Mouse (Mus musculus) stomach, embryonic 16.5 days (tissue): ENCODE data around the gene Sap30bp. TPM values are rescaled to one million over a fixed set of nuclear protein-coding genes. Genes with fewer than 3 reads are reported as not detected.

Experiments
- ATAC-seq: fragments of 200-750 bp; cut with Nextera tagmentation; 2 replicates; pipeline ENCODE4 v1.8.0; 2017; ENCODE audit warnings: moderate number of reproducible peaks, moderate TSS enrichment; ENCODE audit not compliant: insufficient read depth, low FRiP score
- H3K27ac ChIP-seq: fragments of 300-500 bp; sonication (generic); 2 replicates; pipeline ENCODE4 v1.5.1; 2014; ENCODE audit warnings: low read length
- H3K27me3 ChIP-seq: fragments of 300-500 bp; sonication (generic); 2 replicates; pipeline ENCODE4 v1.6.1; 2014; ENCODE audit warnings: low read length, control low read depth, mixed read lengths; ENCODE audit not compliant: control insufficient read depth, insufficient read depth
- H3K36me3 ChIP-seq: fragments of 300-500 bp; sonication (generic); 2 replicates; pipeline ENCODE4 v1.6.1; 2014; ENCODE audit warnings: low read length; ENCODE audit not compliant: control insufficient read depth, insufficient read depth
- H3K4me1 ChIP-seq: fragments of 300-500 bp; sonication (generic); 2 replicates; pipeline ENCODE4 v1.6.1; 2014; ENCODE audit warnings: low read length, control low read depth, mixed read lengths; ENCODE audit not compliant: control insufficient read depth, insufficient read depth
- H3K4me2 ChIP-seq: fragments of 300-500 bp; sonication (generic); 2 replicates; pipeline ENCODE4 v1.6.1; 2014; ENCODE audit warnings: low read depth, low read length, mixed read lengths
- H3K4me3 ChIP-seq: fragments of 300-500 bp; sonication (generic); replicated peaks from 2 replicates; pipeline ENCODE4 v1.5.1; 2014; ENCODE audit warnings: mild to moderate bottlenecking, low read length
- H3K9ac ChIP-seq: fragments of 300-500 bp; sonication (generic); 2 replicates; pipeline ENCODE4 v1.6.1; 2014; ENCODE audit warnings: low read length
- H3K9me3 ChIP-seq: fragments of 300-500 bp; sonication (generic); replicated peaks from 2 replicates; pipeline ENCODE4 v1.6.1; 2016; ENCODE audit warnings: low read length, control low read depth; ENCODE audit not compliant: control insufficient read depth
- WGBS: fragments of 180-500 bp; shearing (Covaris S2); extraction: QIAGEN DNeasy Blood & Tissue Kit; methylation state at CpG from one replicate; pipeline ENCODE4 v1.1.7; 2014; 5-methylcytosine and 5-hydroxymethylcytosine counted together
- polyA plus RNA-seq: library from polyadenylated mRNA; unstranded; fragments of >200 nt; fragmentation: Nextera tagmentation; extraction: Ambion mirVana; gene quantifications from 2 replicates; pipeline ENCODE4 v1.2.1, GENCODE M21; 2015

The Sap30bp gene
- polyA plus RNA-seq, 1 experiment from 2014 or later: 32.0 TPM

GRCm38 (mm10) chr11:115982472-115982871 lies 49.4 kb downstream of the Sap30bp start:
- Histone ChIP-seq H3K4me2 (no peak overlapping the region), H3K36me3 (no peaks in the 10 kb centered on the region), H3K9me3 (no peaks in the 10 kb centered on the region), H3K4me3 (no peak overlapping the region), H3K4me1 (no peaks in the 10 kb centered on the region), H3K27ac (no peak overlapping the region), H3K9ac (no peak overlapping the region), H3K27me3 (no peaks in the 10 kb centered on the region)
- ATAC-seq: no peak
- 84% methylated on average over 15 of the region's 15 CpGs for WGBS

GRCm38 (mm10) chr11:115983291-115983690 lies 50.2 kb downstream of the Sap30bp start:
- Histone ChIP-seq H3K9me3 (no peaks in the 10 kb centered on the region), H3K4me2 (no peak overlapping the region), H3K36me3 (no peaks in the 10 kb centered on the region), H3K4me1 (no peaks in the 10 kb centered on the region), H3K9ac (no peak overlapping the region), H3K27ac (no peak overlapping the region), H3K4me3 (no peak overlapping the region), H3K27me3 (no peaks in the 10 kb centered on the region)
- no peak for ATAC-seq
- 77% methylated on average over 8 of the region's 8 CpGs for WGBS

- H3K4me2 ChIP-seq: no peak overlapping the region
- no peaks in the 10 kb centered on the region for H3K27me3 ChIP-seq
- WGBS: 38% methylated on average over 15 of the region's 15 CpGs
- no peak overlapping the region for H3K27ac ChIP-seq
- no peaks in the 10 kb centered on the region for H3K9me3 ChIP-seq
- peak overlapping the region; percentile 22; the same call in 1 of the 2 replicates for H3K4me3 ChIP-seq
- no peak for ATAC-seq
- no peak overlapping the region; the same call in 1 of the 2 replicates for H3K9ac ChIP-seq
- no peaks in the 10 kb centered on the region for H3K36me3 ChIP-seq
- no peaks in the 10 kb centered on the region for H3K4me1 ChIP-seq
These were observed 56.6 kb downstream of the Sap30bp start for GRCm38 (mm10) chr11:115989686-115990085.

- Histone ChIP-seq H3K9me3 (no peaks in the 10 kb centered on the region), H3K27ac (no peak overlapping the region), H3K9ac (no peak overlapping the region), H3K27me3 (no peaks in the 10 kb centered on the region), H3K36me3 (no peaks in the 10 kb centered on the region), H3K4me2 (no peak overlapping the region), H3K4me1 (no peaks in the 10 kb centered on the region), H3K4me3 (no peak overlapping the region)
- ATAC-seq: no peak
- 56% methylated on average over 4 of the region's 4 CpGs for WGBS
These were observed 59.0 kb downstream of the Sap30bp start for GRCm38 (mm10) chr11:115992098-115992497.

- no peak for ATAC-seq
- no peaks in the 10 kb centered on the region for H3K27me3 ChIP-seq
- no peak overlapping the region for H3K4me3 ChIP-seq
These were observed 62.2 kb downstream of the Sap30bp start for GRCm38 (mm10) chr11:115995256-115995655.

GRCm38 (mm10) chr11:115997047-115997446 lies 64.0 kb downstream of the Sap30bp start:
- H3K4me1 ChIP-seq: no peaks in the 10 kb centered on the region
- H3K9me3 ChIP-seq: no peaks in the 10 kb centered on the region
- H3K9ac ChIP-seq: no peak overlapping the region
- no peak overlapping the region for H3K27ac ChIP-seq
- no peaks in the 10 kb centered on the region for H3K27me3 ChIP-seq
- no peaks in the 10 kb centered on the region for H3K36me3 ChIP-seq
- 67% methylated on average over 4 of the region's 4 CpGs for WGBS
- no peak overlapping the region for H3K4me3 ChIP-seq
- no peak for ATAC-seq
- H3K4me2 ChIP-seq: no peak overlapping the region

More at GRCm38 (mm10) chr11:115995256-115995655, 62.2 kb downstream of the Sap30bp start:
- Histone ChIP-seq H3K9me3 (no peaks in the 10 kb centered on the region), H3K4me1 (no peaks in the 10 kb centered on the region), H3K4me2 (no peak overlapping the region), H3K9ac (no peak overlapping the region), H3K27ac (no peak overlapping the region), H3K36me3 (no peaks in the 10 kb centered on the region)
- 94% methylated on average over 3 of the region's 3 CpGs for WGBS

GRCm38 (mm10) chr11:115997662-115998061 lies 64.6 kb downstream of the Sap30bp start:
- Histone ChIP-seq H3K36me3 (no peaks in the 10 kb centered on the region), H3K4me2 (no peak overlapping the region), H3K9me3 (no peaks in the 10 kb centered on the region), H3K27me3 (no peaks in the 10 kb centered on the region), H3K9ac (no peak overlapping the region), H3K4me1 (no peaks in the 10 kb centered on the region), H3K4me3 (no peak overlapping the region), H3K27ac (no peak overlapping the region)
- 74% methylated on average over 5 of the region's 5 CpGs for WGBS
- ATAC-seq: no peak

GRCm38 (mm10) chr11:115999027-115999426 lies 65.9 kb downstream of the Sap30bp start:
- Histone ChIP-seq H3K4me1 (0 out of 2 replicates have a peak, but pooled peaks cover under 1% of the 10 kb centered on the region), H3K27me3 (no peaks in the 10 kb centered on the region), H3K9ac (no peak overlapping the region), H3K27ac (no peak overlapping the region), H3K4me2 (no peak overlapping the region), H3K4me3 (no peak overlapping the region), H3K36me3 (no peaks in the 10 kb centered on the region), H3K9me3 (no peaks in the 10 kb centered on the region)
- no peak for ATAC-seq
- 57% methylated on average over 7 of the region's 7 CpGs for WGBS

GRCm38 (mm10) chr11:115999538-116000143 lies 66.6 kb downstream of the Sap30bp start:
- H3K9me3 ChIP-seq: no peaks in the 10 kb centered on the region
- no peak for ATAC-seq
- H3K4me2 ChIP-seq: no peak overlapping the region
- peaks cover 6% of the 10 kb centered on the region; the same call in 1 of the 2 replicates for H3K4me1 ChIP-seq
- WGBS: 13% methylated on average over 14 of the region's 14 CpGs
- no peak overlapping the region for H3K27ac ChIP-seq
- no peaks in the 10 kb centered on the region for H3K27me3 ChIP-seq
- no peak overlapping the region for H3K4me3 ChIP-seq
- no peaks in the 10 kb centered on the region for H3K36me3 ChIP-seq
- 0 out of 2 replicates have a peak overlapping the region, but pooled peaks have one; percentile 23 for H3K9ac ChIP-seq
